8 mouse cellular contexts compared by ENCODE assay signal in genomic region chr2:91361068-91361528, GRCm38 (mm10).
DNase-seq lines count a peak whose midpoint lies in the region.

No protein-coding gene starts in this region.

- DNase-seq in adrenal gland, postnatal 25 days: peak; percentile 1
- DNase-seq in adrenal gland, postnatal 4 days (ENCODE audit: low spot score in 2 of 2): no peak
- DNase-seq in ovary, postnatal 36 days (ENCODE audit: low spot score): peak; percentile 6
- DNase-seq in ovary, adult 18-20 months (ENCODE audit: low spot score): no peak
- DNase-seq in kidney, postnatal 10 days: peak; percentile 29
- DNase-seq in telencephalon, adult 2 months (ENCODE audit: low read depth, low spot score): peak; percentile 6
- DNase-seq in spleen, adult 12 weeks (ENCODE audit: low spot score): no peak
- DNase-seq in adrenal gland, adult 2 months: no peak

Comparison
In these comparisons a context has a peak if more than half of its experiments do, and no peak if none do; other contexts are left out.
1. DNase-seq: peak in adrenal gland, postnatal 25 days (single experiment), ovary, postnatal 36 days (single experiment), kidney, postnatal 10 days (single experiment) and telencephalon, adult 2 months (single experiment); none in adrenal gland, postnatal 4 days (0 of 2), ovary, adult 18-20 months (single experiment), spleen, adult 12 weeks (single experiment) and adrenal gland, adult 2 months (single experiment).